Mouse (Mus musculus) kidney, adult 2 months (tissue): ENCODE data around the gene Slc7a15.

ENCODE experiments used
- CTCF ChIP-seq: fragments of 200-500 bp; conservative IDR thresholded peaks from 2 replicates; pipeline ENCODE4 v1.5.1; 2011; ENCODE audit warnings: low read depth, mild to moderate bottlenecking, control low read depth, low read length, moderate library complexity, mixed read lengths; ENCODE audit not compliant: insufficient read depth, insufficient read length
- POLR2A ChIP-seq: fragments of 200-500 bp; IDR thresholded peaks from one replicate; pipeline ENCODE4 v1.6.1; 2011; ENCODE audit warnings: low read depth, low read length, control low read depth

DNA sequence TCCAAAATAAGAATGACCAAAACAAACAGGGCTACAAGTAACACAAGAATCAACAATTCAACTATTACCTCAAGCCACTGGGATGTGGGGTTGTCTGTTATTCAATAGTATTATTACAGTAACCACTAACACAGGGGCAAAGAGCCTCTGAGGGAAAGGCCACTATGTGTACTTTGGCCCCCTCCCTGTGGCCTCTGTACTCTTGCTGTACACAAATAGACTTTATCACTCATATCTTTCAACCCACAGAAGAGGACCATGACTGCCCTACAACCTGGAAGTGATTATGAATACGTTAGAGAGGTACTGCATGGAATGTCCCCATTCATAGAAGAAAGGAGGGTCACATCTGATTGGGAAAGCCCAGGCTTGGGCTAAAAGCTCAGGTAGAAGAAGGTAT lies 64.0 kb downstream of the Slc7a15 start:
- TF ChIP-seq CTCF, result no peak
- TF ChIP-seq POLR2A, result no peak
